Mouse (Mus musculus) thymus, postnatal 36 days (tissue): Measurements from ENCODE around the gene Serpina1c.
"Not testable (repeated sequence)": the region's sequence is repeated elsewhere in the genome, so short reads cannot be mapped to it uniquely, and the experiment has no call there.

ENCODE experiments used
- DNase-seq, 2 experiments: peaks; one replicate each; pipeline ENCODE4 v3.0.0; 2022; ENCODE audit warnings: mixed read lengths in 2 of 2

Gene Serpina1c

DNA sequence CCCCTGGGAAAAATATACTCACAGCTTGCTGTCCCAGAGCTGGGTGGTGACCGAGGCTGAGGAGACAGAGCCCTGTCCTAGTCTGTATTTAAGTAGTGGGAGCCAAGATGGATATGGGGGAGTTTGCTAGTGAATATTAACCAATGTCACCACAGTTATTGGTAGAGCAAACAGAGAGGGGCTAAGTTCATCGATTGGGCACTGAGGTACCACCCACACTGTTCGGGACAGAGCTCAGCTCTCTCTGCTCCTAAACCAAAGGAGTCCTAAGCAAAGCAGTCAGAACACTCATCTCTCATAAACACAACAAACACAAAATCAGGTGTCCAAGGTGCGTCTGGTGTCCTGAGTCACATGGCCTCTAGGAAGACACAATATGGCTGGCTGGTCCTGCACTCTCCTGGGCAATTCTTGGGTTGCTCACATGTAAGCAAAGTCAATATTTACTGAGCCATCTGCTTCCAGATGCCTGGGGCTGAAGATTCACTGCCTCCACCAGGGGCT lies at the start of gene Serpina1c:
Gene Serpina1c, minus strand, starts transcription at position 51 of the 504 bp plus-strand sequence.
- not testable (repeated sequence) for DNase-seq

DNA sequence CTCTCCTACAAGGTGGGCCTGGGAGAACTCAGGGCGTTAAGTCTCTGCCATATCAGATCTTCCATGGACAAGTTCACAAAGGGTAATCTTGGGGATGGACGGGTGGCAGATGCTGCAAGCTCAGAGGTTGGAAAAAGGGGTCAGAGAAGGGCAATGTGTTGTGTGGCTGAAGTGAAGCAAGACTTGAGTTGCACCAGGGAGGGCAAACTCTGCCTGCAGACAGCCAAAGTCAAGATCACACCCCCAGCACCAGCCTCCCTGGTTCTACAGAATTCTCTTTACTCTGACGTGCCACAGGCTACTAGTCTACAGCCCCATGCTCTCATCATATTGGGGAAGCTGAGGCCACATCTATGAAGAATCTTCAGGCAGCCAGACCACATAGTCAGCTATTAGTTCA lies 48.3 kb upstream of the Serpina1c start:
- DNase-seq = not testable (repeated sequence)

DNA sequence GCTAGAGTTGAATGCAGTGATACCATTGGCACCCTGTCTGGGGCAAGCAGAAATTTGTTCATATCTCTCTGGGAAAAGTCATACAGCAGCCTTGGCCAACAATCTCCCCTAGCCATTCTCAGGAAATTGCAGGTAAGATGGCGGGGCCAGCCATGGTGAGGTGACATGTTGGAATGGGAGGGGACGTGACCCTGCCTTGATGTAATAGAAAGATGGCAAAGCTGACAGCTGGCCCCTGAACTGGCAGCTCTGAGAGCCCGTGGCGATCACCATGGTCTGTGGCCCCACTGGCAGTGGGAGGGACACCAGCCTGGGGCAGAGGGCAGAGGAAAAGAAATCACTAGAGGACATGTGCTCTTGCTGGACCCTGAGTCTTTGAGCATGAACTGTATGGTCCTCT lies 41.6 kb upstream of the Serpina1c start:
- no peak for DNase-seq

DNA sequence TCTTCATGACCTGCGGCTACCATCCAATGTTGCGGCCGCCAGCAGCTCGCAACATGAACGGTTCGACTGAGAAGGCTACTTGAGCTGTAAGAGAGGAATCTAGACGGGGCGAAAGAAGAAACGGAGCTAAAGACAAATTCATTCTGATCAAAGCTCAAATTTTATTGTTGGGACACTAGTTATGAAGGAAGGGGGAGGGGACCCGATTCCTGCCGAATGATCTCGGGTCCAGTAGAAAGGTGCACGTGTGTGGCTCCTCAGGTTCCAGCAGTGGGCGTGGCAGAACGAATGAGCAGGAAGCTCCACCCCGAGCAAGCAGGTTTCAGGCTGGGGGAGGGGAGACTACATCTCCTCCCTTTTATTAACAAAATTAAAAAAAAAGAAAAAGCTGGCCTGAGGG lies 4.5 kb upstream of the Serpina1c start:
- DNase-seq = not testable (repeated sequence)

GRCm38 (mm10) chr12:103907746-103908145 lies 3.1 kb upstream of the Serpina1c start:
- not testable (repeated sequence) for DNase-seq

DNA sequence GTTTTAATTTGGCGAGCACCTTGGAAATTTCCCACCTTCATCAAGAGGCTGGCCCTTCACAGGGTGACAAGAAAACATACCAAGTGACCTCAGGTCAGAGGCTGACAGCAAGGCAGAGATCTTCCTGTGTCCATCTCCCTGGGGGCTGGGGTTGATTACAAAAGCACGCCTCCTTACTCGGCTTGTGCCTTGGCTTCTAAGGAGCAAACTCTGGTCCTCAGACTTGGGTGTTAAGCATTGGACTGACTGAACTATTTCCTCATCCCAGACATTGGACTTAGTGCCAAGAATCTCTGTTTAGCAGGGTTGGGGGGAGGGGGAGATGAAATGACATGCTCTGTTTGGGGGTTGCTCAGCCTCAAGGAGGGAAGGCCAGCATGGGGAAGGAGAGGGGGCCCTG lies 2.8 kb downstream of the Serpina1c start:
- not testable (repeated sequence) for DNase-seq

DNA sequence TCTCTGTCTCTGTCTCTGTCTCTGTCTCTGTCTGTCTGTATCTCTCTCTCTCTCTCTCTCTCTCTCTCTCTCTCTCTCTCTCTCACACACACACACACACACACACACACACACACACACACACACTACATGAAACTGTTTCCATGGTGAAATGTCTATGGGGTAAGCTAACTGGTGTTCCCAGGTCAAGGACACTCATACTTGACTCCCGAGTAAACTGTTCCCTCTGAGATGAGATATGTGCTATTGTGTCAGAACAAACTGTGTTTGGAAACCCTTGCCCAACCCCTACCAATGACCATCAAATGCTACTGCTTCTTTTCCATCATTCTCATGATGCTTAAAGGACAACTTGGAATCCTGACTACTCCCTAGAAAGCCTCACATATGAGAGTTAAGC lies 37.8 kb downstream of the Serpina1c start:
- not testable (repeated sequence) for DNase-seq

GRCm38 (mm10) chr12:103863101-103863974 lies 41.3 kb downstream of the Serpina1c start, which contains the start of gene Serpina1a:
TSS of gene Serpina1a (minus strand) at chr12:103863562.
- not testable (repeated sequence) for DNase-seq

DNA sequence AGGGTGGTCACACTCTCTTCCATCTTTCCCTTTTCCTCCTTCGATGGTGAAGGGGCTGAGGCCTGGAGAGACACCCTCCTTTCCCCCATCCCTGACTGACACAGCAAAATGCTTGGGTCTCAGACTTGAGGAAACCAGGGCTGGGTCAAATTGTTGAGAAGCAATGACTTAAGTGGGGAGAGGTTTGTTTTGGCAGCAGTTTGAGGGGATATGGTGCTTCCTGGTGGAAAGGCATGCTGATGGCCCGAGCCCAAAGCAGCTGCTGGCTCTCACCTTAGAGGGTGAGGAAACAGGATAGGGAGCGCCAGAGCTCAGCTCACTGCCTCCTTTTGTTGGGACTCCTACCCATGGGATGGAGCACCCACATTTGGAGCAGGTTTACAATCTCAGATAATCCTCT lies 43.7 kb downstream of the Serpina1c start:
- DNase-seq = no peak

- not testable (repeated sequence) for DNase-seq
Measured at GRCm38 (mm10) chr12:103860571-103860970, 44.1 kb downstream of the Serpina1c start.

GRCm38 (mm10) chr12:103859584-103859983 lies 45.1 kb downstream of the Serpina1c start:
- not testable (repeated sequence) for DNase-seq

GRCm38 (mm10) chr12:103853032-103853431 lies 51.7 kb downstream of the Serpina1c start:
- DNase-seq = not testable (repeated sequence)
